Comparison of ENCODE assay signal across 23 mouse cellular contexts in genomic region chr12:7054575-7054974, GRCm38 (mm10).
DNase-seq lines count a peak whose midpoint lies in the region; ATAC-seq and TF ChIP-seq lines count a peak whose summit lies in the region.
"Had no signal": no experiment of that assay in that cellular context is flagged by ENCODE, and none has a peak within 500 bp of the region (broad histone marks: within the 10 kb centered on the region; RNA-seq: fewer than 3 reads in every experiment).

No protein-coding gene starts in this region.

- 75% methylated on average over 2 of the region's 2 CpGs for WGBS in intestine, postnatal 0 days
- WGBS in intestine, embryonic 16.5 days: 76% methylated on average over 2 of the region's 2 CpGs
- 72% methylated on average over 2 of the region's 2 CpGs for WGBS in lung, embryonic 14.5 days
- WGBS in heart, embryonic 11.5 days (ENCODE audit: insufficient replicate concordance): 76% methylated on average over 2 of the region's 2 CpGs

- no peak overlapping the region for H3K4me2 ChIP-seq in intestine, postnatal 0 days (replicated peaks; ENCODE audit: low read depth)
- H3K4me2 ChIP-seq in intestine, embryonic 16.5 days (ENCODE audit: low read depth, low read length): no peak overlapping the region
- H3K4me2 ChIP-seq in lung, embryonic 14.5 days: no peak overlapping the region
- no peak overlapping the region for H3K4me2 ChIP-seq in heart, embryonic 11.5 days
- H3K4me2 ChIP-seq: embryonic facial prominence, embryonic 15.5 days; hindbrain, embryonic 15.5 days; limb, embryonic 15.5 days; lung, embryonic 15.5 days had no signal

- DNase-seq in embryo, embryonic 11 days: peak; percentile 7
- DNase-seq in embryo, embryonic 10 days (ENCODE audit: low spot score): no peak
- peak; percentile 2 for DNase-seq in lung, embryonic 14.5 days
- DNase-seq in lung, postnatal 4 days: no peak
- peak; percentile 2 for DNase-seq in forelimb bud, embryonic 11.5 days (ENCODE audit: low read depth, low spot score)
- DNase-seq: adrenal gland, postnatal 25 days; cerebellum, adult 11 months; cerebellum, adult 9-11 months; gastrocnemius, postnatal 36 days; heart, adult 2 months; kidney, adult 11 months; kidney, postnatal 10 days; left cerebral cortex, postnatal 4 days; lung, postnatal 36 days; right cerebral cortex, postnatal 14 days had no signal

- H3K27ac ChIP-seq in intestine, postnatal 0 days (ENCODE audit: low read depth, low read length): no peak overlapping the region
- H3K27ac ChIP-seq in intestine, embryonic 16.5 days (ENCODE audit: low read length): no peak overlapping the region
- H3K27ac ChIP-seq in lung, embryonic 14.5 days (ENCODE audit: low read depth): no peak overlapping the region
- no peak overlapping the region for H3K27ac ChIP-seq in heart, embryonic 11.5 days (ENCODE audit: low read depth, low read length)
- H3K27ac ChIP-seq: embryonic facial prominence, embryonic 15.5 days; heart, adult 2 months; hindbrain, embryonic 15.5 days; limb, embryonic 15.5 days; liver, embryonic 14.5 days; lung, embryonic 15.5 days had no signal

- no peak for ATAC-seq in intestine, postnatal 0 days
- no peak for ATAC-seq in intestine, embryonic 16.5 days
- no peak for ATAC-seq in lung, embryonic 14.5 days (ENCODE audit: insufficient read depth)
- no peak for ATAC-seq in heart, embryonic 11.5 days (replicated peaks; ENCODE audit: insufficient number of reproducible peaks, low FRiP score, low TSS enrichment)

- no peak overlapping the region for H3K4me3 ChIP-seq in intestine, postnatal 0 days (ENCODE audit: low read depth, low read length)
- H3K4me3 ChIP-seq in intestine, embryonic 16.5 days (ENCODE audit: low read length): no peak overlapping the region
- H3K4me3 ChIP-seq in lung, embryonic 14.5 days (ENCODE audit: low read depth, low read length): no peak overlapping the region
- no peak overlapping the region for H3K4me3 ChIP-seq in heart, embryonic 11.5 days (ENCODE audit: low read depth, low read length)
- H3K4me3 ChIP-seq: embryonic facial prominence, embryonic 15.5 days; heart, adult 2 months; hindbrain, embryonic 15.5 days; limb, embryonic 15.5 days; lung, embryonic 15.5 days had no signal

- H3K27me3 ChIP-seq in intestine, postnatal 0 days (replicated peaks; ENCODE audit: control insufficient read depth, insufficient read depth, low read length): no peaks in the 10 kb centered on the region
- H3K27me3 ChIP-seq in intestine, embryonic 16.5 days (replicated peaks; ENCODE audit: control insufficient read depth, insufficient read depth, low read length): no peaks in the 10 kb centered on the region
- H3K27me3 ChIP-seq in lung, embryonic 14.5 days (ENCODE audit: insufficient read depth, low read length): no peaks in the 10 kb centered on the region
- H3K27me3 ChIP-seq in heart, embryonic 11.5 days (ENCODE audit: control insufficient read depth, insufficient read depth, low read length): no peaks in the 10 kb centered on the region
- H3K27me3 ChIP-seq: embryonic facial prominence, embryonic 15.5 days; hindbrain, embryonic 15.5 days; limb, embryonic 15.5 days; lung, embryonic 15.5 days had no signal

- no peaks in the 10 kb centered on the region for H3K36me3 ChIP-seq in intestine, postnatal 0 days (ENCODE audit: control insufficient read depth, insufficient read depth)
- no peaks in the 10 kb centered on the region for H3K36me3 ChIP-seq in intestine, embryonic 16.5 days (ENCODE audit: control insufficient read depth, insufficient read depth, low read length)
- no peaks in the 10 kb centered on the region for H3K36me3 ChIP-seq in lung, embryonic 14.5 days (ENCODE audit: insufficient read depth)
- H3K36me3 ChIP-seq in heart, embryonic 11.5 days (ENCODE audit: control insufficient read depth, insufficient read depth, low read length): no peaks in the 10 kb centered on the region
- H3K36me3 ChIP-seq: embryonic facial prominence, embryonic 15.5 days; hindbrain, embryonic 15.5 days; limb, embryonic 15.5 days; lung, embryonic 15.5 days had no signal

- peak; percentile 28 for TF ChIP-seq CTCF in intestine, postnatal 0 days (IDR thresholded peaks at IDR 0.05; ENCODE audit: low read depth)
- TF ChIP-seq CTCF in lung, embryonic 14.5 days (IDR thresholded peaks at IDR 0.05; ENCODE audit: low read depth): 0 out of 2 replicates have a peak, but pooled peaks have one; percentile 15

- no peaks in the 10 kb centered on the region for H3K9me3 ChIP-seq in intestine, postnatal 0 days (ENCODE audit: control insufficient read depth)
- no peaks in the 10 kb centered on the region for H3K9me3 ChIP-seq in intestine, embryonic 16.5 days (ENCODE audit: control insufficient read depth, low read length)
- no peaks in the 10 kb centered on the region for H3K9me3 ChIP-seq in lung, embryonic 14.5 days (ENCODE audit: low read depth, low read length)
- H3K9me3 ChIP-seq in heart, embryonic 11.5 days (replicated peaks; ENCODE audit: control insufficient read depth, low read length): no peaks in the 10 kb centered on the region
- H3K9me3 ChIP-seq: embryonic facial prominence, embryonic 15.5 days; hindbrain, embryonic 15.5 days; limb, embryonic 15.5 days; lung, embryonic 15.5 days had no signal

- H3K9ac ChIP-seq in intestine, postnatal 0 days (ENCODE audit: low read depth, low read length): no peak overlapping the region
- no peak overlapping the region for H3K9ac ChIP-seq in intestine, embryonic 16.5 days (ENCODE audit: low read depth, low read length)
- H3K9ac ChIP-seq in lung, embryonic 14.5 days: no peak overlapping the region
- H3K9ac ChIP-seq in heart, embryonic 11.5 days (ENCODE audit: low read depth, low read length): no peak overlapping the region
- H3K9ac ChIP-seq: embryonic facial prominence, embryonic 15.5 days; hindbrain, embryonic 15.5 days; limb, embryonic 15.5 days; liver, embryonic 14.5 days; lung, embryonic 15.5 days had no signal

- no peaks in the 10 kb centered on the region for H3K4me1 ChIP-seq in intestine, postnatal 0 days (replicated peaks; ENCODE audit: control insufficient read depth, insufficient read depth, low read length)
- no peaks in the 10 kb centered on the region for H3K4me1 ChIP-seq in intestine, embryonic 16.5 days (ENCODE audit: control insufficient read depth, insufficient read depth, low read length)
- H3K4me1 ChIP-seq in lung, embryonic 14.5 days (ENCODE audit: insufficient read depth): no peaks in the 10 kb centered on the region
- H3K4me1 ChIP-seq in heart, embryonic 11.5 days (ENCODE audit: control insufficient read depth, insufficient read depth, low read length): no peaks in the 10 kb centered on the region
- H3K4me1 ChIP-seq: embryonic facial prominence, embryonic 15.5 days; hindbrain, embryonic 15.5 days; limb, embryonic 15.5 days; lung, embryonic 15.5 days had no signal

Comparison
In these comparisons a context has a peak if more than half of its experiments do, and no peak if none do; other contexts are left out.
1. DNase-seq: peak in embryo, embryonic 11 days (single experiment), lung, embryonic 14.5 days (single experiment) and forelimb bud, embryonic 11.5 days (single experiment); none in embryo, embryonic 10 days (single experiment) and lung, postnatal 4 days (0 of 2).